Mouse (Mus musculus): ENCODE measurements around the gene Tut7. TPM values are rescaled to one million over a fixed set of nuclear protein-coding genes. Genes with fewer than 3 reads are reported as not detected.
A peak's percentile ranks its signal among the peaks of the same experiment; 100 is the strongest.

The Tut7 gene
- total and polyA plus RNA-seq, 2 experiments from 2014 or later = 27.9 to 35.5 TPM

- Histone ChIP-seq H3K4me1 (ENCODE audit: insufficient read depth, low read length) (no peaks in the 10 kb centered on the region), H3K4me2 (ENCODE audit: low read depth, low read length) (no peak overlapping the region), H3K27ac (no peak overlapping the region), H3K36me3 (ENCODE audit: insufficient read depth, low read length) (no peaks in the 10 kb centered on the region), H3K27me3 (ENCODE audit: insufficient read depth, low read length) (no peaks in the 10 kb centered on the region), H3K9ac (replicated peaks; ENCODE audit: low read length) (no peak overlapping the region), H3K4me3 (ENCODE audit: low read length) (no peak overlapping the region), H3K9me3 (ENCODE audit: low read length) (no peaks in the 10 kb centered on the region)
- TF ChIP-seq CTCF (IDR thresholded peaks at IDR 0.05; ENCODE audit: low read depth) = no peak
- ATAC-seq = no peak
- no peak for DNase-seq (ENCODE audit: low spot score)
- 82% methylated on average over 7 of the region's 7 CpGs for WGBS
These were observed 9.9 kb upstream of the Tut7 start for GRCm38 (mm10) chr13:59832871-59833270.

- 73% methylated on average over 7 of the region's 7 CpGs for WGBS
- no peaks in the 10 kb centered on the region for H3K36me3 ChIP-seq (ENCODE audit: insufficient read depth, low read length)
- H3K4me1 ChIP-seq (ENCODE audit: insufficient read depth, low read length) = no peaks in the 10 kb centered on the region
- H3K27ac ChIP-seq = no peak overlapping the region
- TF ChIP-seq CTCF (IDR thresholded peaks at IDR 0.05; ENCODE audit: low read depth) = no peak
- no peak for ATAC-seq
- H3K9me3 ChIP-seq (ENCODE audit: low read length) = no peaks in the 10 kb centered on the region
- no peak overlapping the region for H3K4me3 ChIP-seq (ENCODE audit: low read length)
- DNase-seq (ENCODE audit: low spot score) = no peak
- no peaks in the 10 kb centered on the region for H3K27me3 ChIP-seq (ENCODE audit: insufficient read depth, low read length)
- H3K4me2 ChIP-seq (ENCODE audit: low read depth, low read length) = no peak overlapping the region
- H3K9ac ChIP-seq (replicated peaks; ENCODE audit: low read length) = no peak overlapping the region
These were observed 9.5 kb upstream of the Tut7 start for GRCm38 (mm10) chr13:59832454-59832853.

- no peak overlapping the region for H3K4me3 ChIP-seq (ENCODE audit: low read length)
- DNase-seq (ENCODE audit: low spot score) = no peak
- no peak overlapping the region for H3K27ac ChIP-seq
- H3K9me3 ChIP-seq (ENCODE audit: low read length) = no peaks in the 10 kb centered on the region
- no peak overlapping the region for H3K4me2 ChIP-seq (ENCODE audit: low read depth, low read length)
- no peaks in the 10 kb centered on the region for H3K36me3 ChIP-seq (ENCODE audit: insufficient read depth, low read length)
- ATAC-seq = no peak
- H3K9ac ChIP-seq (replicated peaks; ENCODE audit: low read length) = no peak overlapping the region
- H3K4me1 ChIP-seq (ENCODE audit: insufficient read depth, low read length) = peaks cover 6% of the 10 kb centered on the region; the same call in 1 of the 2 replicates
- TF ChIP-seq CTCF (IDR thresholded peaks at IDR 0.05; ENCODE audit: low read depth) = no peak
- no peaks in the 10 kb centered on the region for H3K27me3 ChIP-seq (ENCODE audit: insufficient read depth, low read length)
These were observed 3.0 kb upstream of the Tut7 start for GRCm38 (mm10) chr13:59825966-59826365.

GRCm38 (mm10) chr13:59820836-59821235, 2.1 kb downstream of the Tut7 start:
- ATAC-seq (no peak), DNase-seq (ENCODE audit: low spot score) (no peak)
- 80% methylated on average over 3 of the region's 3 CpGs for WGBS
- peaks cover 11% of the 10 kb centered on the region; the same call in 1 of the 2 replicates for H3K4me1 ChIP-seq (ENCODE audit: insufficient read depth, low read length)
- peak overlapping the region; percentile 28; the same call in 1 of the 2 replicates for H3K4me2 ChIP-seq (ENCODE audit: low read depth, low read length)
- no peak overlapping the region for H3K27ac ChIP-seq
- peaks cover 3% of the 10 kb centered on the region; the same call in 1 of the 2 replicates for H3K36me3 ChIP-seq (ENCODE audit: insufficient read depth, low read length)
- no peaks in the 10 kb centered on the region for H3K27me3 ChIP-seq (ENCODE audit: insufficient read depth, low read length)
- H3K4me3 ChIP-seq (ENCODE audit: low read length) = no peak overlapping the region
- no peaks in the 10 kb centered on the region for H3K9me3 ChIP-seq (ENCODE audit: low read length)
- 0 out of 2 replicates have a peak overlapping the region, but pooled peaks have one; percentile 13 for H3K9ac ChIP-seq (replicated peaks; ENCODE audit: low read length)
- TF ChIP-seq CTCF (IDR thresholded peaks at IDR 0.05; ENCODE audit: low read depth) = no peak

GRCm38 (mm10) chr13:59820114-59820513, 2.8 kb downstream of the Tut7 start:
- TF ChIP-seq CTCF (IDR thresholded peaks at IDR 0.05; ENCODE audit: low read depth) = no peak
- Histone ChIP-seq H3K4me3 (ENCODE audit: low read length) (no peak overlapping the region), H3K4me1 (ENCODE audit: insufficient read depth, low read length) (peaks cover 11% of the 10 kb centered on the region; the same call in 1 of the 2 replicates), H3K27me3 (ENCODE audit: insufficient read depth, low read length) (no peaks in the 10 kb centered on the region), H3K4me2 (ENCODE audit: low read depth, low read length) (peak overlapping the region; percentile 27), H3K9ac (replicated peaks; ENCODE audit: low read length) (no peak overlapping the region), H3K27ac (no peak overlapping the region), H3K36me3 (ENCODE audit: insufficient read depth, low read length) (peaks cover 11% of the 10 kb centered on the region), H3K9me3 (ENCODE audit: low read length) (no peaks in the 10 kb centered on the region)
- ATAC-seq (no peak), DNase-seq (ENCODE audit: low spot score) (no peak)
- 64% methylated on average over 4 of the region's 4 CpGs for WGBS

- no peaks in the 10 kb centered on the region for H3K9me3 ChIP-seq (ENCODE audit: low read length)
- H3K9ac ChIP-seq (replicated peaks; ENCODE audit: low read length) = no peak overlapping the region
- DNase-seq (ENCODE audit: low spot score) = no peak
- no peak overlapping the region for H3K4me2 ChIP-seq (ENCODE audit: low read depth, low read length)
- no peak overlapping the region for H3K27ac ChIP-seq
- peaks cover 11% of the 10 kb centered on the region; the same call in 1 of the 2 replicates for H3K4me1 ChIP-seq (ENCODE audit: insufficient read depth, low read length)
- ATAC-seq = no peak
- H3K27me3 ChIP-seq (ENCODE audit: insufficient read depth, low read length) = no peaks in the 10 kb centered on the region
- no peak for TF ChIP-seq CTCF (IDR thresholded peaks at IDR 0.05; ENCODE audit: low read depth)
- peaks cover 27% of the 10 kb centered on the region for H3K36me3 ChIP-seq (ENCODE audit: insufficient read depth, low read length)
- no peak overlapping the region for H3K4me3 ChIP-seq (ENCODE audit: low read length)
- 89% methylated on average over 4 of the region's 4 CpGs for WGBS
These were observed 5.6 kb downstream of the Tut7 start for GRCm38 (mm10) chr13:59817352-59817751.

- H3K9ac ChIP-seq (replicated peaks; ENCODE audit: low read length) = no peak overlapping the region
- no peak for ATAC-seq
- H3K4me3 ChIP-seq (ENCODE audit: low read length) = no peak overlapping the region
- no peak for TF ChIP-seq CTCF (IDR thresholded peaks at IDR 0.05; ENCODE audit: low read depth)
- 71% methylated on average over 6 of the region's 6 CpGs for WGBS
- H3K36me3 ChIP-seq (ENCODE audit: insufficient read depth, low read length) = peaks cover 52% of the 10 kb centered on the region
- H3K27me3 ChIP-seq (ENCODE audit: insufficient read depth, low read length) = no peaks in the 10 kb centered on the region
- H3K9me3 ChIP-seq (ENCODE audit: low read length) = no peaks in the 10 kb centered on the region
- H3K27ac ChIP-seq = no peak overlapping the region
- DNase-seq (ENCODE audit: low spot score) = no peak
- no peak overlapping the region for H3K4me2 ChIP-seq (ENCODE audit: low read depth, low read length)
- H3K4me1 ChIP-seq (ENCODE audit: insufficient read depth, low read length) = no peaks in the 10 kb centered on the region
These were observed 8.8 kb downstream of the Tut7 start for GRCm38 (mm10) chr13:59814109-59814591.
